Mouse (Mus musculus): ENCODE data around the gene B3galt1. TPM values are rescaled to one million over a fixed set of nuclear protein-coding genes. Genes with fewer than 3 reads are reported as not detected.

The B3galt1 gene
- total and polyA plus RNA-seq, 3 experiments = not detected

DNA sequence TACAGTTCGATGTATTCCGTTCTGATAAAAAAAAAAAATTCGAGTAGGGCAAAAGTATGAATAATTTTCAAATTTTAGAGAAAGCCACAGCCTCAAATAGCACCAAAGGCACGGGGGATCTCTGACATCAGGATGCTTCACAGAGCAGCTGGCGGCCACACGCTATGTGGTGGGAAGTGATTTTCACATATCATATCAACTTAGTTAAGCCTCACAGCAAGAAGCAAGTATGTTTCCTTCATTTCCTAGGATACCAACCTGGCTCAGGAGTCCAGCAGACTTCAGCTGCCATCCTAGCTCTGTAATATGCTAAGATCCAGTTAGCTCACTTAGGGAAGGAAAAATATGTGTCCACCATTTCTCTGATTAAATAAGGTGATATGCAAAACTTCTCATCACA is 405.9 kb downstream of the B3galt1 start:
- H3K79me2 ChIP-seq (ENCODE audit: control insufficient read depth, insufficient read depth, low read length, poor library complexity) = no peaks in the 10 kb centered on the region
- H3K27me3 ChIP-seq (ENCODE audit: control insufficient read depth in 1 of 2, insufficient read depth in 2 of 2, low read length in 2 of 2) = no peaks in the 10 kb centered on the region
- H3K9ac ChIP-seq (ENCODE audit: control insufficient read depth, low read depth, low read length, poor library complexity, severe bottlenecking) = no peak overlapping the region
- no peak overlapping the region for H3K4me3 ChIP-seq (ENCODE audit: control insufficient read depth in 1 of 2, insufficient read depth in 1 of 2, low read depth in 2 of 2, low read length in 2 of 2)
- DNase-seq (ENCODE audit: low read depth, low spot score) = no peak
- H3K27ac ChIP-seq (ENCODE audit: control insufficient read depth, low read depth, low read length) = no peak overlapping the region
- no peaks in the 10 kb centered on the region for H3K36me3 ChIP-seq (ENCODE audit: control insufficient read depth in 1 of 2, insufficient read depth in 2 of 2, low read length in 2 of 2)
- H3K4me1 ChIP-seq (ENCODE audit: control insufficient read depth in 1 of 2, insufficient read depth in 2 of 2, low read length in 2 of 2) = no peaks in the 10 kb centered on the region
- H3K9me3 ChIP-seq (replicated peaks; ENCODE audit: insufficient read depth, low read length) = no peaks in the 10 kb centered on the region
- TF ChIP-seq RCOR1 (IDR thresholded peaks at IDR 0.05; ENCODE audit: low read depth, low read length) (no peak), MAX (IDR thresholded peaks at IDR 0.05; ENCODE audit: low read length) (no peak), SMC3 (IDR thresholded peaks at IDR 0.05; ENCODE audit: low read depth, low read length) (no peak), GABPA (IDR thresholded peaks at IDR 0.05; ENCODE audit: low read depth, low read length) (no peak), TAL1 (IDR thresholded peaks at IDR 0.05; ENCODE audit: low read length) (no peak)

DNA sequence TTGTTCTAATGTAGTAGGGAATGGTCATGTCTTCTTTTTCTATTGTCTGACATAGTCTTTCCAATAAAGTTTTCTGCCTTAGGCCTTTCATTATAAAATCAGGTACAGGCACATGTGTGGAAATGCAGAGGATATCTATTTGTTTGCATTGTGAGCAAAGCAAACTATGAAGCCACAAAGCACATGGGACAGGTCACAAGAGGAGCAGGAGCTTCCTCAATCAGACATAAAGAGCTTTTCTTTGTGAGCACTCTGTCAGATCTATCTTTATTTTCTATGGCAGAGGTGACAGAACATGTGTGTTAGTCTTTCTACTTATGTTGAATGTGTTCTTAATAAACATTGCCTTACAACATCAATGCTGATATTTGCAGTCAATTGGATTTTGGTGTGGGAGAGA is 410.1 kb downstream of the B3galt1 start:
- no peaks in the 10 kb centered on the region for H3K9me3 ChIP-seq (replicated peaks; ENCODE audit: insufficient read depth, low read length)
- H3K27ac ChIP-seq (ENCODE audit: control insufficient read depth, low read depth, low read length) = no peak overlapping the region
- no peak for TF ChIP-seq ZMIZ1 (IDR thresholded peaks at IDR 0.05; ENCODE audit: low read depth, low read length)
- no peak for TF ChIP-seq POLR2AphosphoS2 (IDR thresholded peaks at IDR 0.05; ENCODE audit: low read length)
- TF ChIP-seq EP300 (IDR thresholded peaks at IDR 0.05; ENCODE audit: low read depth in 1 of 2, low read length in 2 of 2) = no peak
- no peak for TF ChIP-seq CHD1 (IDR thresholded peaks at IDR 0.05; ENCODE audit: low read depth, low read length)
- TF ChIP-seq MXI1 (IDR thresholded peaks at IDR 0.05; ENCODE audit: low read depth, low read length) = no peak
- no peak for TF ChIP-seq MAZ (IDR thresholded peaks at IDR 0.05; ENCODE audit: low read depth, low read length)
- TF ChIP-seq RCOR1 (IDR thresholded peaks at IDR 0.05; ENCODE audit: low read depth, low read length) = no peak
- no peak for TF ChIP-seq MEF2A (IDR thresholded peaks at IDR 0.05; ENCODE audit: extremely low read depth, insufficient replicate concordance, low read depth, low read length, poor library complexity, severe bottlenecking)
- no peak for TF ChIP-seq MYB (IDR thresholded peaks at IDR 0.05; ENCODE audit: low read depth, low read length)
- no peak for TF ChIP-seq ELF1 (IDR thresholded peaks at IDR 0.05; ENCODE audit: low read depth, low read length)
- TF ChIP-seq BHLHE40 (IDR thresholded peaks at IDR 0.05; ENCODE audit: borderline replicate concordance, low read depth, low read length) = no peak
- no peak for TF ChIP-seq NELFE (IDR thresholded peaks at IDR 0.05; ENCODE audit: low read depth, low read length)
- TF ChIP-seq SMC3 (IDR thresholded peaks at IDR 0.05; ENCODE audit: low read depth, low read length) = no peak
- no peak for TF ChIP-seq ZNF384 (IDR thresholded peaks at IDR 0.05; ENCODE audit: low read depth, low read length)
- TF ChIP-seq CHD2 (IDR thresholded peaks at IDR 0.05; ENCODE audit: low read length) = no peak
- H3K27me3 ChIP-seq (ENCODE audit: control insufficient read depth in 1 of 2, insufficient read depth in 2 of 2, low read length in 2 of 2) = no peaks in the 10 kb centered on the region
- H3K4me3 ChIP-seq (ENCODE audit: control insufficient read depth in 1 of 2, insufficient read depth in 1 of 2, low read depth in 2 of 2, low read length in 2 of 2) = no peak overlapping the region
- H3K79me2 ChIP-seq (ENCODE audit: control insufficient read depth, insufficient read depth, low read length, poor library complexity) = no peaks in the 10 kb centered on the region
- no peak overlapping the region for H3K9ac ChIP-seq (ENCODE audit: control insufficient read depth, low read depth, low read length, poor library complexity, severe bottlenecking)
- H3K36me3 ChIP-seq (ENCODE audit: control insufficient read depth in 1 of 2, insufficient read depth in 2 of 2, low read length in 2 of 2) = no peaks in the 10 kb centered on the region
- no peaks in the 10 kb centered on the region for H3K4me1 ChIP-seq (ENCODE audit: control insufficient read depth in 1 of 2, insufficient read depth in 2 of 2, low read length in 2 of 2)
- no peak for DNase-seq (ENCODE audit: low read depth, low spot score)

All from MEL (cell line).